Mouse (Mus musculus) urinary bladder, postnatal 10 days (tissue): ENCODE results near the gene I0C0044D17Rik.
"Not testable (repeated sequence)": the region's sequence is repeated elsewhere in the genome, so short reads cannot be mapped to it uniquely, and the experiment has no call there.

Experiments used
- DNase-seq: peaks from one replicate; pipeline ENCODE4 v3.0.0; 2022; ENCODE audit warnings: low spot score

The I0C0044D17Rik gene

GRCm38 (mm10) chr4:98823740-98824139 lies at the start of gene I0C0044D17Rik:
TSS of gene I0C0044D17Rik (minus strand) at chr4:98823840.
- DNase-seq = not testable (repeated sequence)

- no peak for DNase-seq
Observed at GRCm38 (mm10) chr4:98865386-98866237, 42.0 kb upstream of the I0C0044D17Rik start.

GRCm38 (mm10) chr4:98864546-98864945 lies 40.9 kb upstream of the I0C0044D17Rik start:
- DNase-seq = no peak

- no peak for DNase-seq
Observed at GRCm38 (mm10) chr4:98864094-98864493, 40.5 kb upstream of the I0C0044D17Rik start.

- no peak for DNase-seq
Observed at GRCm38 (mm10) chr4:98863451-98863850, 39.8 kb upstream of the I0C0044D17Rik start.

- DNase-seq = no peak
Observed at GRCm38 (mm10) chr4:98858151-98858855, 34.7 kb upstream of the I0C0044D17Rik start.

GRCm38 (mm10) chr4:98857037-98857648 lies 33.5 kb upstream of the I0C0044D17Rik start:
- no peak for DNase-seq

- DNase-seq = no peak
Observed at GRCm38 (mm10) chr4:98853926-98854325, 30.3 kb upstream of the I0C0044D17Rik start.

- not testable (repeated sequence) for DNase-seq
Observed at GRCm38 (mm10) chr4:98850485-98850884, 26.8 kb upstream of the I0C0044D17Rik start.

- DNase-seq = no peak
Observed at GRCm38 (mm10) chr4:98847120-98847885, 23.7 kb upstream of the I0C0044D17Rik start.

GRCm38 (mm10) chr4:98846396-98846795 lies 22.8 kb upstream of the I0C0044D17Rik start:
- DNase-seq = no peak

- no peak for DNase-seq
Observed at GRCm38 (mm10) chr4:98845687-98846125, 22.1 kb upstream of the I0C0044D17Rik start.

- no peak for DNase-seq
Observed at GRCm38 (mm10) chr4:98845201-98845600, 21.6 kb upstream of the I0C0044D17Rik start.

- no peak for DNase-seq
Observed at GRCm38 (mm10) chr4:98843906-98844597, 20.4 kb upstream of the I0C0044D17Rik start.

- not testable (repeated sequence) for DNase-seq
Observed at GRCm38 (mm10) chr4:98841251-98841650, 17.6 kb upstream of the I0C0044D17Rik start.

GRCm38 (mm10) chr4:98840526-98840925 lies 16.9 kb upstream of the I0C0044D17Rik start:
- no peak for DNase-seq

- DNase-seq = no peak
Observed at GRCm38 (mm10) chr4:98838913-98839312, 15.3 kb upstream of the I0C0044D17Rik start.

GRCm38 (mm10) chr4:98837715-98838505 lies 14.3 kb upstream of the I0C0044D17Rik start:
- DNase-seq = no peak

- no peak for DNase-seq
Observed at GRCm38 (mm10) chr4:98836519-98836918, 12.9 kb upstream of the I0C0044D17Rik start.

- DNase-seq = no peak
Observed at GRCm38 (mm10) chr4:98834782-98835181, 11.1 kb upstream of the I0C0044D17Rik start.
